Mouse (Mus musculus) intestine, embryonic 14.5 days (tissue): ENCODE data around the gene Vasp. TPM values are rescaled to one million over a fixed set of nuclear protein-coding genes. Genes with fewer than 3 reads are reported as not detected.

Experiments used
- ATAC-seq: fragments of 200-750 bp; cut with Nextera tagmentation; replicated peaks from 2 replicates; pipeline ENCODE4 v1.8.0; 2017; ENCODE audit warnings: low read depth, moderate number of reproducible peaks, moderate TSS enrichment, moderate library complexity; ENCODE audit not compliant: low FRiP score, low TSS enrichment
- DNase-seq: peaks from one replicate; pipeline ENCODE4 v3.0.0-alpha.2; 2018; ENCODE audit warnings: low spot score
- H3K27ac ChIP-seq: fragments of 300-500 bp; sonication (generic); 2 replicates; pipeline ENCODE4 v1.5.1; 2014; ENCODE audit warnings: low read depth, mild to moderate bottlenecking, control low read depth
- H3K27me3 ChIP-seq: fragments of 300-500 bp; sonication (generic); replicated peaks from 2 replicates; pipeline ENCODE4 v1.6.1; 2014; ENCODE audit warnings: low read length, control low read depth; ENCODE audit not compliant: control insufficient read depth, insufficient read depth
- H3K36me3 ChIP-seq: fragments of 300-500 bp; sonication (generic); 2 replicates; pipeline ENCODE4 v1.6.1; 2014; ENCODE audit warnings: low read length, control low read depth; ENCODE audit not compliant: control insufficient read depth, insufficient read depth
- H3K4me1 ChIP-seq: fragments of 300-500 bp; sonication (generic); replicated peaks from 2 replicates; pipeline ENCODE4 v1.6.1; 2014; ENCODE audit warnings: low read length, control low read depth, mixed read lengths; ENCODE audit not compliant: control insufficient read depth, insufficient read depth
- H3K4me2 ChIP-seq: fragments of 300-500 bp; sonication (generic); 2 replicates; pipeline ENCODE4 v1.6.1; 2014; ENCODE audit warnings: low read length
- H3K4me3 ChIP-seq: fragments of 300-500 bp; sonication (generic); 2 replicates; pipeline ENCODE4 v1.5.1; 2014; ENCODE audit warnings: low read depth, low read length, control low read depth, mixed read lengths
- H3K9ac ChIP-seq: fragments of 300-500 bp; sonication (generic); 2 replicates; pipeline ENCODE4 v1.6.1; 2014; ENCODE audit warnings: mild to moderate bottlenecking, low read length
- H3K9me3 ChIP-seq: fragments of 300-500 bp; sonication (generic); 2 replicates; pipeline ENCODE4 v1.6.1; 2016; ENCODE audit warnings: low read length, control low read depth; ENCODE audit not compliant: control insufficient read depth
- WGBS: fragments of 180-500 bp; shearing (Covaris S2); extraction: QIAGEN DNeasy Blood & Tissue Kit; methylation state at CpG from one replicate; pipeline ENCODE4 v1.1.7; 2014; 5-methylcytosine and 5-hydroxymethylcytosine counted together
- polyA plus RNA-seq: library from polyadenylated mRNA; unstranded; fragments of >200 nt; fragmentation: Nextera tagmentation; extraction: Ambion mirVana; gene quantifications from 2 replicates; pipeline ENCODE4 v1.2.1, GENCODE M21; 2014

Gene Vasp
- polyA plus RNA-seq, 1 experiment from 2014 or later: 78.5 TPM

- peak overlapping the region; percentile 14; the same call in 1 of the 2 replicates for H3K27ac ChIP-seq
- ATAC-seq (peak; percentile 86), DNase-seq (peak; percentile 98)
- peaks cover 10% of the 10 kb centered on the region; the same call in 1 of the 2 replicates for H3K4me1 ChIP-seq
- H3K4me2 ChIP-seq: no peak overlapping the region
- H3K4me3 ChIP-seq: no peak overlapping the region
- 0% methylated on average over 1 of the region's 1 CpGs for WGBS
- no peak overlapping the region for H3K9ac ChIP-seq
- H3K9me3 ChIP-seq: no peaks in the 10 kb centered on the region
- H3K27me3 ChIP-seq: no peaks in the 10 kb centered on the region
- H3K36me3 ChIP-seq: no peaks in the 10 kb centered on the region
These were observed 32.2 kb downstream of the Vasp start for GRCm38 (mm10) chr7:19239423-19239822.

GRCm38 (mm10) chr7:19238344-19238743 is 33.3 kb downstream of the Vasp start:
- H3K9ac ChIP-seq: no peak overlapping the region
- H3K27me3 ChIP-seq: no peaks in the 10 kb centered on the region
- H3K4me3 ChIP-seq: no peak overlapping the region
- H3K4me2 ChIP-seq: no peak overlapping the region
- H3K36me3 ChIP-seq: no peaks in the 10 kb centered on the region
- peaks cover 10% of the 10 kb centered on the region; the same call in 1 of the 2 replicates for H3K4me1 ChIP-seq
- DNase-seq (no peak), ATAC-seq (no peak)
- no peak overlapping the region for H3K27ac ChIP-seq
- 98% methylated on average over 4 of the region's 4 CpGs for WGBS
- H3K9me3 ChIP-seq: no peaks in the 10 kb centered on the region

DNA sequence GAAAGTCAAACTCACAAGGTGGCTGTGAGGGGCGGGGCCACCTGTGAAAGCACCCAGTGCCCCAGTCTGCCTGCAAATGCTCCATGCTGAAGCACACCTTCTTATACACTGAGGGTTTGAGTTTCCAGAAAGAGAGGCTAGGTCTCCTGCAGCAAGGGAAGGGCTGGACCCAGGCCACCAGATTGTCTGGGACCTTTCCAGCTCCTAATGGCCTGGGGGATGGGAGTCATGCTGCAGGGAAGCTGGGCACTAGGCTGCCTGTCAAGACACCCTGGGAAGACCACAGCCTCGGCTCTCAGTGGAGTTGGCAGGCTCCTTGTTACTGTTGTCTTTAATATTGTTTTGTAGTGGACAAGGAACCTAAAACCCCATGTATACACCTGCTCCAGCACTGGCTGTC is 35.2 kb downstream of the Vasp start:
- WGBS: 75% methylated on average over 2 of the region's 2 CpGs
- ATAC-seq: no peak
- no peak overlapping the region for H3K27ac ChIP-seq
- H3K4me2 ChIP-seq: no peak overlapping the region
- H3K36me3 ChIP-seq: no peaks in the 10 kb centered on the region
- no peak for DNase-seq
- no peaks in the 10 kb centered on the region for H3K27me3 ChIP-seq
- no peak overlapping the region for H3K9ac ChIP-seq
- peaks cover 10% of the 10 kb centered on the region; the same call in 1 of the 2 replicates for H3K4me1 ChIP-seq
- H3K4me3 ChIP-seq: no peak overlapping the region
- H3K9me3 ChIP-seq: no peaks in the 10 kb centered on the region

DNA sequence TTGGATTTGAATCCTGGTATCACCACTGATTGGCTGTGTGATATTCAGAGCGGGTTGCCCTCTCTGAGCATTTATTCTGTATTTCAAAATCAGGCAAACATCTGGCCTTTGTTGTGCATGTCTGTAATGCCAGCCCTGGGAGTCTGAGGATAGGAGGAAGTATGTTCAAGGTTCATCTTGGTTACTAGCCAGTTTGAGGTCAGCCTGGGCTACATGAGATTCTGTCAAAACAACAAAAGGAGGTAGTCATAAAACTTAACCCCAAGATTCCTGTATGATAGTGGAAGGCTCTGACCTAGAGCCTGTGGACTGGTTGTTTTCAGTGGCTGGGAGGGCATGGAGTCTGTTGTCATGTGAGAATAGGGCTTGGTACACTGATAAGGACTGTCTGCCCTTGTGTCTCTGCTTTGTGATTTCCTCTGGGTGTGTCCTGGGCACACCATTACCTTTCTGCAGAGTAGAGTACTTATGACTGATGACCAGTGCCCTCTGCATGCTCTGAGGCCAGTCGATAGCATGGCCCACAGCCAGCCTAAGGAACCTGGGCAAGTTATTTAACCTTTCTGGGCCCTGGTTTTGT is 36.4 kb downstream of the Vasp start:
- WGBS: 89% methylated on average over 2 of the region's 2 CpGs
- ATAC-seq (no peak), DNase-seq (no peak)
- no peak overlapping the region for H3K9ac ChIP-seq
- peaks cover 10% of the 10 kb centered on the region; the same call in 1 of the 2 replicates for H3K4me1 ChIP-seq
- H3K9me3 ChIP-seq: no peaks in the 10 kb centered on the region
- H3K36me3 ChIP-seq: no peaks in the 10 kb centered on the region
- no peaks in the 10 kb centered on the region for H3K27me3 ChIP-seq
- no peak overlapping the region for H3K27ac ChIP-seq
- H3K4me2 ChIP-seq: no peak overlapping the region
- H3K4me3 ChIP-seq: no peak overlapping the region

- WGBS: 75% methylated on average over 5 of the region's 5 CpGs
- ATAC-seq (no peak), DNase-seq (no peak)
- Histone ChIP-seq H3K9me3 (no peaks in the 10 kb centered on the region), H3K27ac (no peak overlapping the region), H3K27me3 (no peaks in the 10 kb centered on the region), H3K36me3 (no peaks in the 10 kb centered on the region), H3K4me3 (no peak overlapping the region), H3K4me1 (peaks cover 11% of the 10 kb centered on the region; the same call in 1 of the 2 replicates), H3K9ac (no peak overlapping the region), H3K4me2 (no peak overlapping the region)
These were observed 37.0 kb downstream of the Vasp start for GRCm38 (mm10) chr7:19234652-19235051.

DNA sequence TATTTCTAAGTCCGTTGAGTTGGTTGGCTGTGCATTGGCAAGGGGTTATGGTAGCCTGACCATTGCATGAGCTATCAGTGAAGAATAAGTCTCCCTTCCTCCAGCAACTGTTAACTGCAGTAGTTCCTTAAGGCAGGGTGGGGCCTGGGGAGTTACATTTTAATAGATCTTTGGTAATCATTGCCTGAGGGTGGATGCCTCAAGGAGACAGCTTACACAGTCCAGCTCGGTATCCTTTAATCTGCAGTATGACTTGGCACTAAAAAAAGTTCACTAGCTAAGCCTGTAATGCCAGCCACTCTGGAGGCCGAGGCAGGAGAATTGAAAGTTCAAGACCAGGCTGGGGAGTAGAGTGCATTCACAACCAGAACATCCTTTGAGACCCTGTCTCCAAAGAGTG is 39.8 kb downstream of the Vasp start:
- Histone ChIP-seq H3K4me3 (no peak overlapping the region), H3K27ac (no peak overlapping the region), H3K9me3 (no peaks in the 10 kb centered on the region), H3K4me1 (peaks cover 14% of the 10 kb centered on the region; the same call in 1 of the 2 replicates), H3K4me2 (no peak overlapping the region), H3K27me3 (no peaks in the 10 kb centered on the region), H3K9ac (no peak overlapping the region), H3K36me3 (no peaks in the 10 kb centered on the region)
- no peak for DNase-seq
- WGBS: 79% methylated on average over 3 of the region's 3 CpGs
- ATAC-seq: no peak

- no peak for ATAC-seq
These were observed 40.7 kb downstream of the Vasp start for GRCm38 (mm10) chr7:19230899-19231298.

DNA sequence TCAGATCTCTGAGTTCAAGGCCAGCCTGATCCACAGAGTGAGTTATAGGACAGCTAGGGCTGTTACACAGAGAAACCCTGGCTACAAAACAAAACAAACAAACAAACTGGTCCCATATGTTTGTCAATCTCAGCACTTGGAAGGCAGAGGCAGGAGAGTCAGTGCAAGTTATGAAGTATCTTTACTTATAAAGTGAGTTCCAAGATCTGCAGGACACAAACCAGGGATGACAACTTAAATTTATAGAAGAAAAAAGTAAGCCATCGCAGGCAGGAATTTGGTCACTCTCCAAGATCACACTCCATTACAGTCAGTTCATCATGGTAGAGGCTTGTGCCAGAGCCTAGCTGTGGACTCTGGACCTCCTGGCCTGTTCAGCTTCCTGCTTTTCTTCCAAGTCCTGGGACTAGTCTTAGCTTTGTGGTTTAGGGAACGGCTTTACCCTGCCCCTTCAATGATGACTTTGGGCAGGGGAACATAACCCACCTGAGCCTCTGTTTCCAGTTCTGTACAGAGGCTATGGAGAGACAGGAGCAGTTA is 41.5 kb downstream of the Vasp start:
- Histone ChIP-seq H3K27me3 (no peaks in the 10 kb centered on the region), H3K4me1 (peaks cover 9% of the 10 kb centered on the region; the same call in 1 of the 2 replicates), H3K4me3 (no peak overlapping the region), H3K36me3 (0 out of 2 replicates have a peak, but pooled peaks cover 6% of the 10 kb centered on the region), H3K9ac (no peak overlapping the region), H3K27ac (no peak overlapping the region), H3K4me2 (no peak overlapping the region), H3K9me3 (no peaks in the 10 kb centered on the region)
- no peak for DNase-seq
- no peak for ATAC-seq
- 90% methylated on average over 2 of the region's 2 CpGs for WGBS

More at GRCm38 (mm10) chr7:19230899-19231298, 40.7 kb downstream of the Vasp start:
- H3K4me1 ChIP-seq: peaks cover 9% of the 10 kb centered on the region; the same call in 1 of the 2 replicates
- no peak for DNase-seq
- no peak overlapping the region for H3K27ac ChIP-seq
- H3K4me2 ChIP-seq: no peak overlapping the region
- no peak overlapping the region for H3K9ac ChIP-seq
- WGBS: 94% methylated on average over 5 of the region's 5 CpGs
- 0 out of 2 replicates have a peak, but pooled peaks cover under 1% of the 10 kb centered on the region for H3K36me3 ChIP-seq
- H3K9me3 ChIP-seq: no peaks in the 10 kb centered on the region
- H3K27me3 ChIP-seq: no peaks in the 10 kb centered on the region
- no peak overlapping the region for H3K4me3 ChIP-seq

DNA sequence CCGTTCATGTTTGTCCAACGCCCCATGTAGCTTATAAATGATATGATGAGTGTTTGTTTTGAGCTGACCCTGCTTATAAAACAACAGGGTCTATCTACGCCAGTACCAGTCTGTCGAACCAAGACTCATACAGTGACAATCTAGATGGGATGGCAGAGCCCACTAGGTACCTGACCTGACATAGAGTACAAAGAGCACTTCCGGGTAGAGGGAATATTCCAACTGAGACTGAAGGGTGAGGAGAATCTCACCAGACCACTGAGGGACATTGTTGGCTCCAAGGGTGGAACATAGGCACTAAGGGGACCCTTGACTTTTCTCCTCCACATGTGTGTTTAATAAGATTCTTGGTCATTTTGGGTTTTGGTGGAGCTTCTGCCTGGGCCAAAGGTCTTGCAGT is 42.2 kb downstream of the Vasp start:
- WGBS: 28% methylated on average over 5 of the region's 5 CpGs
- Histone ChIP-seq H3K9ac (peak overlapping the region; percentile 60), H3K36me3 (0 out of 2 replicates have a peak, but pooled peaks cover 8% of the 10 kb centered on the region), H3K4me3 (peak overlapping the region; percentile 78), H3K4me2 (peak overlapping the region; percentile 75), H3K27ac (peak overlapping the region; percentile 62), H3K9me3 (no peaks in the 10 kb centered on the region), H3K4me1 (peaks cover 9% of the 10 kb centered on the region; the same call in 1 of the 2 replicates), H3K27me3 (no peaks in the 10 kb centered on the region)
- ATAC-seq (no peak), DNase-seq (no peak)
